Mouse (Mus musculus): ENCODE results near the gene Borcs6.
A peak's percentile ranks its signal among the peaks of the same experiment; 100 is the strongest.

The Borcs6 gene

GRCm38 (mm10) chr11:69103531-69104435 is 44.3 kb downstream of the Borcs6 start:
- peak in 1 of 2 experiments; percentile 48 for DNase-seq

- DNase-seq, result peak in 1 of 2 experiments; percentile 50
Measured at GRCm38 (mm10) chr11:69104487-69104886, 45.0 kb downstream of the Borcs6 start.

- DNase-seq, result peak in 1 of 2 experiments; percentile 39
Measured at GRCm38 (mm10) chr11:69105227-69105626, 45.7 kb downstream of the Borcs6 start.

GRCm38 (mm10) chr11:69105796-69106195 is 46.3 kb downstream of the Borcs6 start:
- DNase-seq, result peak in 1 of 2 experiments; percentile 43

GRCm38 (mm10) chr11:69106299-69106698 is 46.8 kb downstream of the Borcs6 start:
- DNase-seq, result peak in 1 of 2 experiments; percentile 54

- DNase-seq, result peak in 1 of 2 experiments; percentile 44
Measured at GRCm38 (mm10) chr11:69106842-69107241, 47.3 kb downstream of the Borcs6 start.

- DNase-seq, result peak in 1 of 2 experiments; percentile 50
Measured at GRCm38 (mm10) chr11:69107676-69108075, 48.2 kb downstream of the Borcs6 start.

- DNase-seq, result peak in 1 of 2 experiments; percentile 50
Measured at GRCm38 (mm10) chr11:69108223-69108622, 48.7 kb downstream of the Borcs6 start.

- peak in 1 of 2 experiments; percentile 54 for DNase-seq
Measured at GRCm38 (mm10) chr11:69109032-69109900, 49.7 kb downstream of the Borcs6 start.

- peak; percentile 93 to 95 for DNase-seq
Measured at GRCm38 (mm10) chr11:69110319-69111046, 51.0 kb downstream of the Borcs6 start.
